Mouse (Mus musculus): ENCODE results near the gene Dstn.

Dstn gene

DNA sequence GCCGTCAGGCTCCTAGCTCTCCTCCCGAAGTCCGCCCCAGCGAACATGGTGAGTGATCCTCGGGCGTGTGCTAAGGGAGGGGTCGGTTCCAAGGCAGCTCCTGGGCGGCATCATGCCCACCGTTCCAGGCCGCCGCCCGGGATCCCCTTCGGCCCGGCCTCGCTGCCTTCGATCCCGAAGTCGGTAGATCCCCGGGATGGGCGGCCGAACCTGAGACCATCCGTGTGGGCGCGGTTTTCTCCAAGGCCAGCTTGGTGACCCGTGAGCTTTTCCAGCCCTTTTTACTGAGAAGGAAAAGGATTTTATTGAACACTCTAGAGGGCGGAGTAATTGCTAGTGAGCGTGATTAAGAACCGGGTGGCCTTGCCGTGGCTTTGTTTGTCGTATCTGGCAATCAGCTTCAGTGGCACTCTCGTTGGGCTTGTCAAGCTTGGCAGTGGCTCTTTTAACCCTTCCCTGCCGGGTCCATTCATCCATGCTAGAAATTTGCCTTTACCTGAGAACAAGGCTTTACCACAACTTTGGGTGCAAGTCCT, 548 bp downstream of the Dstn start:
- peak; percentile 47 for DNase-seq (ENCODE audit: low read depth, low spot score)

DNA sequence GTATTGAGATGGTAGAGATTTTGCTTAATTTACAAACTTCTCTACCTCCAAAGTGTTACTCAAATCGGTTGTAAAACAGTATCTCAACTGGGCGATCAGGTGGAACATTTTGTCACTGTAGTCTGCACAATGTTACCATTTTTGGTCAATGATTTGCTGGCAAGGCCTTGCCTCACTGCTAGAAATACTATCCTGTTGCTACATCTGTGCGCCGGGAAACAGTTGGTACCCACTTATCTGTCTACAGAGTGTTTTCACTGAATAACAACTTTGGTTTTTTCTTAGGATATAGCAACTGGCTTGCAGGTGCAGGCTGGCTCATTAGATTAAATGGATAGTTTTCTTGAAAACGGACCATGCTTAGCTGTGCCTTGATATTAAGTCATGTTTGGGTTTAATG, 1.1 kb downstream of the Dstn start:
- no peak for DNase-seq (ENCODE audit: low read depth, low spot score)

DNA sequence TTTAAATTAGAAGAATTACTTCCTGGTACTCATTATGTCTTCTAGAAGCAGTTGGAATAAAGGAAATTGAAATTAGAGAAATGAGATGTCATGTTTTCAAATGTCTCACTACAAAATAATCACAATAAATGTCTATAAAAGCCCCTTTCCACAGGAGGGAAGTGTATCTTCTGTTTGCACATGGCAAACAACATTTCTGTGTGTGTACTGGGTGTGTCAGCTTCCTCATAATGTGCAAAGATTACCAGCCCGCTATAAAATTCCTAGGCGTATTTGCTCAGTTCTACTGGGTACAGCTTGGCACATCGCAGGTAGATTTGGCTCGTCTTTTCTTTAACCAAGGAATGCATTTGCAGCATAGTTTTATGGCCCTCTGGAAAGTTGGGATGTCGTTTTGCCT, 2.5 kb downstream of the Dstn start:
- DNase-seq (ENCODE audit: low read depth, low spot score): no peak

DNA sequence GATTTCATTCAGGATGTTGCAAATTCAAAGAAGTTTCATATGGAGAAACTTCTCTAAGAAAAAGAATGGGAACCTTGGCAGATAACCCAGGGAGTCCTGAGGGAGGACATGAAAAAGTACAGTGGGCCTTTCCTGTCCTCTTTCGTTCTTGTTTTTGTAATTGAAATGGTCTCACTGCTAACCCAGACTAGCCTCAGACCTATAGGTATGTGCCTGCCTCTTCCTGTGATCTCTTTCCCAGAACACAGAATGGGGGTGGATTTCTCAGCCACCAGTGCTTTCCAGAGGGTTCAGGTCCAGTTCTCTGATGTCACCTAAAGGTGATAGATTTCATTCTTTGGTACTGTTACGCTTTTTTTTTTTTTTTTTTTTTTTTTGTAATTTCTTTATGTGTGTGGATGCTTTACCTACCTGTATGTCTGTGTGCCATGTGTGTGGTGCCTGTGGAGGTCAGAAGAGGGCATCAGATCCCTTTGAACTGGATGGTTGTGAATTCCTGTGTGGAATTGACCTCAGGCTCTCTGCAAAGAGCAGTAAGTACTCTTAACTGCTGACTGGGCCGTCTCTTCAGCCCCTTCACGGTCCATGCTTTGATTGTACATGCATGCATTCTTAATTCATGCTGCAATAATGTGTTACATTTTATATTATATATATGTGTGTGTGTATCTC, 3.8 kb downstream of the Dstn start:
- peak; percentile 55 for DNase-seq (ENCODE audit: low read depth, low spot score)

DNA sequence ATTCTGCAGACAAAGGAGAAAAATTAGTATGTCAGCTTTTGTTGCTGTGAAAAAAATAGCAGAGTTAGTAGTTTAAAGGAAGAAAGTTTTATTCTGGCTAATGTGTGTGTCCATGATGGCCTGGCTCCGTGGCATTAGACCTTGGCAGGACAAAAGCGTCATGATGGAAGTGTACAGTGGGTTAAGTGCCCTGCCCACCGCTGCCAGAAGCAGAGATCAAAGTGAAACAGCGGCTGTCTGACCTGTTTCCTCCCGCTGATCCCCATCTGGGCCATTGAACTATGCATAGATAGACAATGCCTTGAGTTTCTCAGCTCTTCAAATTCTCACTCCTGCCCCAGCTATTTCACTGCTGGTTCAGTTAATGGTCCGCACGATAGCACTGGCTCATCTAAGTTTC, 9.0 kb downstream of the Dstn start:
- DNase-seq (ENCODE audit: low read depth, low spot score): peak; percentile 70

DNA sequence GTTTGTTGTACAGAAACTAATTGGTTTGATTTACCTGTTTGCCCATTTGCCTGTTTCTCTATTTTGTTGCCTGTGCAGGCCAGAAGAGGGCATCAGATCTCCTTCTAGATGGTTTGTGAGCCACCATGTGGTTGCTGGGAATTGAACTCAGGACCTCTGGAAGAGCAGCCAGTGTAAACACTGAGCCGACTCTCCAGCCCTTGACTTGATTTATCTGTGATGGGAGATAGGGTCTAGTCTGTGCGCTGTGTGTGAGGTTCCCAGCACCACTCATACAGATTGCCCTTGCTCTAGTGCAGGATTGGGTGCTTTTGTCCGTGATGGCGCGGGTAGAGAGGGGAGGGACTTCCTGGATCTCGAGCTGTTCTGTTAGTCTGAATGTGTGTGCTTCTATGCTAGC, 10.7 kb downstream of the Dstn start:
- peak; percentile 53 for DNase-seq (ENCODE audit: low read depth, low spot score)

DNA sequence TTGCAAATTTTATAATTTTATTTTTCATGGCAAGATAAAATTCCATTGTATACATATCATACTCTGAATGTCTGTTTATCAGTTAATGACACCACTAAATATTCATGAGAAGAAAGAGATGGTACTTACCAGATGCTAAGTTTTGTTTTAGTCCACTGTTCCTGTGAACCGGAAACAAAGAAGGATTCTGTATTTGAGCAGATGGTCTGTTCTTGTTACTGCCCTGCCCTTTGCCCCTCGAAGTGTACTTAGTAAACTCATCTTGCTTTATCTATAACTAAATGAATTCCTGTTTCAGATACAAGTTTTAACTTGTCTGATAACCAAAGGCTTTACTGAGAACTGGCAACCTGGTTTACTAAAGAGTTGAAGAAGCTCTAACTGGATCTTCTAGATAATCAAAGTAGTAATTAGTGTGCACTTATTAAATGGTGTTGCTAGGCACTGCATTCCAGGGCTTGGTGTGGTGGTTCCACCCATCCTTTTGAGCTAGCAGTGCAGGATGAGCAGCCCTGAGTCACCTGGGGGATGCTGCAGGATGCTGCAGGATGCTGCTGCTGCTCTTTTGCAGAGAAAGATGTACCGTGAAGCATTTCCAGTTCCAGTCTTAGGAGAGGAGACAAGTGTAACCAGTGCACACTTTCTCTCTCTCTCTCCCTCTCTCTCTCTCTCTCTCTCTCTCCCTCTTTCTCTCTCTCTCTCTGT, 14.6 kb downstream of the Dstn start:
- no peak for DNase-seq (ENCODE audit: low read depth, low spot score)

DNA sequence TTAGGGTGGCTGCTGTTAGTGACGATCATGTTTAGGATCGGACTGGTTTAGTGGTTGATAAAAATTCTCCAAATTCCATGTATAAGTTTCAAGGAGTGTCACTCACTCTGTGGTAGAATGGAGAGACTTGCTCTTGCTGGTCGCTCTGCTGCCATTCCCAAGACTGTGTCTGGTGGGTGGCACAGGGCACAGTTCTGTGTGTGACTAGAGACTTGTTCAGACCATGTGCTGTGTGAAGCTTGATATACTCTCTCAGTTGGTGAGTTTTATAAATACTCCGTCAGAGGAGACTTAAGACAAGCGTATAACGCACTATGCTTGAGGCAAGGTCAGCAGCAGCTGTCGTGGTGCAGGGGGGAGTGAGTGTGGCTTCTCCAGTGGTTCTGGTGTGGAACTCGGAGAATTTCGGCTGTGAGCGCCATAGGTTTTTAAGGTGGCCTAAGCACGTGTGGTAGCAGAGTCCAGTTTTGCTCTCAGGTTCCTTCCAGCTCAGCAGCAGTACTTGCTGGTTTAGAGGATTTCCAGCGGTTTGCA, 17.3 kb downstream of the Dstn start:
- DNase-seq (ENCODE audit: low read depth, low spot score): no peak

DNA sequence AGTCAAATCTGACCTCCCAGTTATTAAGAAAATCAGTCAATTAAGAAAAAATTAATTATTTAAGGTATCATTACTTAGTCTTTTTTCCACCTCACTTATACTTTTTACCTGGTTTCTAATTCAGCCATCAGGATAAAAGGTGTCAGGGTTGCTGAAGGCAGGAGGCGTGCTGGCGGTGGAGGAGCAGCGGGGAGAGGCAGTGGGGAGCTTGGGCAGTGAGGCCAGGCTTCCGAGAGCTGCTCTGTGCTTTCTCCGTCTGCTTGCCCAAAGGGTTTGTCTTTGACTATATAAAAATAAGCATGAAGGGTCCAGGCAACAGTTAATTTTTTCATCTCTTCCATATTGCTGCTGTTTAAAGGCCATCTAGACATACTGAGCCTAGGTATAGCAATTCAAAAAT, 18.4 kb downstream of the Dstn start:
- DNase-seq (ENCODE audit: low read depth, low spot score): no peak

DNA sequence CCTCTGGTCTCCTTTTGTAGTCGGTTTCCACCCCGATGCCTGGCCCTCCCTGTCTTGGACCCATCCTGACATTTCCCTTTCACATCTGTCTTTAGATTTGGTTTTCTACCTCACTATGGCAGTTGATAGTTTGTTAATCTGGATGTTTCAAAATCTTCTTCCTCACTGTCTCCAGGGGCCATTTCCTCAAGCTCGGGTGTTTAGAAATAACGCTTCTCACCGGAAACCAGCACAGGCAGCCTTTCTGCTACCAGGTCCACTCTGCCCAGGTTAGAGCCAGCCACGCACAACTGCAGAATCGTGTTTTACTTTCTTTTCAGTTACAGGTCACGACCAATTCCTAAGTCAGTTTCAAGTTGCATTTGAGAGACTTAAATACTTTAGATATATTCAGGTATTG, 19.3 kb downstream of the Dstn start:
- no peak for DNase-seq (ENCODE audit: low read depth, low spot score)

DNA sequence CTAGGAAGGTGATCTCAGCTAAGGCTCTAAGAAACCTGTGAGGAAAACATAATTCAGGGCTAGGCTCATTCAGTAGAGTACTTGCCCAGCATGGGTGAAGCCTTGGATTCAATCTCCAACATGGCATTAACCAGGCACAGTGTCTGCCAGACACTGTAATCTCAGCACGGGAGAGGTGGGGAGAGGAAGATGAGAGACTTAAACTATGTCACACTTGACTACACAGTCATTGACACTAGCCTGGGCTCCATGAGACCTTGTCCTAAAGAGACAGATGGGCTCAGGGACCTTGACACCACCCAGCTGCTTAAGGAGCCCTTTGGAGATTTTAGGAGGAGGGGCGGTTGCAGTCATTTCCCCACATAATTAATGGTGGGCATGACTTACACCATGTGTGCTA, 22.7 kb downstream of the Dstn start:
- DNase-seq (ENCODE audit: low read depth, low spot score): no peak

DNA sequence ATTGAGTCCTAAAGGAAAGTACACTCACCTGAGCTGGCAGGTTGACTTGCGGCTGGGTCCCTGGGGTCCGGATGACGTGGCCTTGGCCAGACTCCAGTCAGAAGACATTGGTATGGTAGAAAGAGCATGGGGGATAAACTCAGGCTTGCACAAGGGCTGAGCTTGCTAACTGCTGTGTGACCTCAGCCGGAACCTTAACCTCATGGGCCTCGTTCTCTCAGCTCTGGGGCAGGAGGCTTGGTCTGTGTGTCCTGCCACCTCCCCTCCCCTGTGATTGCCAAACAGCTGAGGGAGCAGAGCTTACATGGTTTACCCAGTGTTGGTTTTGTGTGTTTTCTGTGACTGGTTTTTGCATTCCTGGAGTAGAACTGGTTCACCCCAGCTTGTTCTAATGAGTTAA, 25.3 kb downstream of the Dstn start:
- DNase-seq (ENCODE audit: low read depth, low spot score): no peak

DNA sequence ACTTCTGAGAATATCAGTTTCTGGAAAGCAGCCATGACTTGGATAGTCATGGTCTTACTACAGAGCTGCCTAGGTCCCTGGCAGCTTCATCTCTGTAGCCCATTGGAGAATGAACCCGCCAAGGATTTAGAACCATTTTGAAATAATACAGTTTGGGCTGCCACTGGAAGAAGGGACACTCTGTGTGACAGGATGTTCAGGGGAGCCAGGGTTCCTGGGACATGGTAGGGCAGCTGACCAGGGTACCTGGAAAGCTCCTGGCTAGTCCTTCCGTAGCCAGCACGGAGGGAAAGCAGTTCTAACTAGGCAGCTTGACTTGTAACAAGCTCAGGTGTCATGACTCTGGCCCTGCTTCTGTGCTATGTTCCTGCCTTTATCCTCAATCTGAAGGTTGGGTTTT, 29.7 kb downstream of the Dstn start:
- no peak for DNase-seq (ENCODE audit: low read depth, low spot score)

DNA sequence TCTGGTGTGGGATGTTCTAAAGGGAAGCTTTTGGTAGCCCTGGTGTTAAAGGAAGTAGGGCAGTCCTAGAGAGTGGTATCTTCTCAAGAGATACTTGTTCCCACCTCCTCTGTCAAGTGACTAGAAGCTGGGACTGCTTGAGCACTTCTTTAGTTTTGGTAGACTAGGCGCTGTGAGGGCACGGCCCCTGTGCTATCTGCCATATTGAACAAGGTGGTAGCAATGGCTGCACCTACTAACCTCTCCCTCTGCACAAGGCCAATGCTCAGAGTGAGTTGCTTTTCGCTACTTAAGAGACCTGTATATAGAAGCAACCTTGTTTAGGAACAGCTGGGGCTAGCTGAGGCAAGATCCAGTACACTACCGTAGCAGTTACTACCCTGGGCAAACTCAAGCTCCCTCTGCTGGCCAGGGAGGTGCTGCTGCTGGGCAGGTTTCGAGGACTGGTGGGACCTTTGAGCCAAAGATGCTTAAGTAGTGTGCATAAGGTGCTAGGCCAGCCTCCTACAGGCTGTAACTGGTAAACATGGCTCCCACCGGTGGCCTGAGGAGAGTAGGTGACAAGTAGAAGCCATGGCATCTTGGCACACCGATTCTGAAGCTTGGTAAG, 30.5 kb downstream of the Dstn start:
- peak; percentile 61 for DNase-seq (ENCODE audit: low read depth, low spot score)

DNA sequence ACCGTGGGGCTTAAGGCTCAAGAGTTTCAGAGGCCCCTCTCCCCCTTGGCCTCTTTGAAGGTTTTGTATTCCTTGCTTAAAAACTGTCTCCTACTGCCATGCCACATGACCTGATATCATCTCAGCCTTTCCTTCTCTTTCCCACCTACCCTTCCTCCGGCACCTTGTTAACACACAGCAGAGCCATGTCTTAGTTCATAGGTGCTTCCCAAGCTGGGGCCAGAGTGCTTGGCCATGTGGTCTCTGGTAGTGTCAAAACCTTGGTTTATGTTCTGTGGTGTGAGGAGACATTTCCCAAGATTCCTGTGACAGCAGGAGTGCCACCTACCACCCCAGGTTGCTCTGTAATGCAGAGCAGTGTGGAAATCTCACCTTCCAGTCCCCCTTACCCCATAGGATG, 31.3 kb downstream of the Dstn start:
- DNase-seq (ENCODE audit: low read depth, low spot score): no peak

DNA sequence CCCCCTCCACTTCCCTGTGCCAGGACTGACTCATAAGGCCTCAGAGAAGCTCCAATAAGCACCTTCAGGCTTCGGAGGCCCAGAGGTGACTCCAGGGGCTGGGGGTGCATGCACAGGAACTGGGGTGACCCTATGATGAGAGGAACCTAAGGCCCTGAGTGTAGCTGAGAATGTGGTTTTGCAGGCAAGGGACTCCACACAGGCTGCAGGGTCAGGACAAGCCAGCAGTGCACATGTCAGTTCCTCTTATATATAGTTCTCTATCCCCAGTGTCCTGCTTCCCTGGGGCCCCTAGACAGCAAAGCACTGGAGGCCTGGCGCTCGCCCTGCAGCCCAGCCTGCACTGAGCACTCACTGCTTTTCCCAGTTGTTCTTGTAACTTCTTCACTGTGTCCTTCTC, 32.9 kb downstream of the Dstn start:
- no peak for DNase-seq (ENCODE audit: low read depth, low spot score)

DNA sequence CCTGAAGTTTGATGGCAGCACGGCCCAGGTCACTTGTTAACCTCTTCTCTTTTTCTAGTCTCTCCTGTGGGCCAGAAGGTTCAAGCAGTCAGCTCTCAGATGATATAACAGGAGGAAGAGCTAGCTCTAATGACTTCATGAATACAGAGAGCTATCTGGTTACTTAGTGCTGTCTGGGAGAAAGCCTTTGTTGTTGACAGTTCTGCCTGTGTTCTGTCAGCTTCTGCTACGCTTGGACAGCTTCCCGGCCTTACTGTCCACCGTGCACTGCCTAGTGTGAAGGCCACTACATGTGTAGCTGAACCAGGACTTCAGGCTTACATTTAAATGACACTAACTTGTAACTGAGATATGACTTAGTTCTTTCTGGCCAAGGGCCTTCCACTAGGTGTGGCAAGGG, 33.3 kb downstream of the Dstn start:
- no peak for DNase-seq (ENCODE audit: low read depth, low spot score)

DNA sequence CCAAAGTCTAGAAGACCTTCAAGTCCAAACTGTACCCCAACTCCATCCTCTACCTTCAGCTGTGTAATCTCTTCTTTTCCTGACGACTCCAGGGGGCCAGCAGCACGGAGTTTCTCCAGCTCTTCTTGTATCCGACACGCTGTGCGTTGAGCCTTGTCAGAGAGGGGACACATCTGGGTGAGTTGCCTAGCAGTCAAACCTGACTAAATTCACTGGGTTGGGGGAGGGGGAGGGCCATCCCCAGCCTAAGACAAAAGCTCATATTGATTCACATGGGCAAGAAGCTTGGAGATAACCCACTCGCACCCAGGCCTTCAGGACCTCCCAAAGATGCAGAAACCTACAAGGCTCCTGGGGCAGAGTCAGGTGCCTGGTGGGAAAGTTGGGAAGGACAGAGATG, 34.1 kb downstream of the Dstn start:
- DNase-seq (ENCODE audit: low read depth, low spot score): no peak

DNA sequence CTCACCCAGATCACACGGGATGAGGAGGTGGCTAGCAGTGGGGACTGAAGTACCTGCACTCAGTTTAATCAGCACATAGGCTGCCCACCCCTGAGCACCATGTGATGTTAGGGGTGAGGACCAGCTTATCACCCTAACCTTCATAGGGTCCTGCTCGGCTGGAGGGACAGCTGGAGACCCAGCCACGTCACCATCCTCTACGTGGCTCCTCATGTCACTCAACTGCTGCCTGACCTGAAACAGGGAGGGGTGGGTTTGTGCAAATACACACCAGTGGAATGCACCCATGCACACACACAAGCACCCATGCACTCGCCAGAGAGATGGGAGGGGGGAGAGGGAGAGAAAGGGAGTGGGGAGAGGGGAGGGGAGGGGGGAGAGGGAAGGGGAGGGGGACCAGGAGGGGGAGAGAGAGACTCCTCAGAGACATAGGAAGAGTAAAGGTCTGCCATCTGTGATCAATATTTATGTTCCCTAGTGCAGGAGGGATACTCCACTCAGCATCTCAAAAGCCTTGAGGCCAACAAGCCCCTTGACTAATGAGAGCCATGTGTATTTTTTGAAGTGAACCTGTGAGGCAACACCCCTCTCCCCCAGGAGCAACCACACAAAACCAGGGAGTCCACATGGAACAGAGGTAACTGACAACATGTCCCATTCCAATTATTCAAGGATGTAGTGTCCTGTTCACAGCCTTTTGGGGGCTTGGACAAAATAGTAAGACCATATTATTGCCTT, 35.3 kb downstream of the Dstn start:
- no peak for DNase-seq (ENCODE audit: low read depth, low spot score)

DNA sequence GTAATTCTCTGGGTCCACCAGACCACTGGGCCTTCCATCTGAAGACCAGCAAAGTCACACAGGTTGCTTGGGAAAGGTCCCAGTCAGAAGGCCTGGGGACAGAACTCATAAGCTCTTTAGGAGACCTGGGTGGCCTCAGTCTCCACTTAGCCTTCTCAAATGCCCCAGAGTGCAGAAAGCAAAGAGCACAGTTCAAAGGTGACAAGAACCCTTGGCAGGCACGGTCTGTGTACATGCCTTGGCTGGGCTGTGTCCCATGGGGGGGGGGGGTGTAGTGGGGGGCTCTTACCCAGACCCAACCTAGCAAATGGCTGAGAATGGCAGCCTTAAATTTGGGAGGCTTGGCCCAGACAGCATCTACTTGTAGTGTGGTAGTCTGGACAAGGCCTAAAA, 35.9 kb downstream of the Dstn start:
- no peak for DNase-seq (ENCODE audit: low read depth, low spot score)

DNA sequence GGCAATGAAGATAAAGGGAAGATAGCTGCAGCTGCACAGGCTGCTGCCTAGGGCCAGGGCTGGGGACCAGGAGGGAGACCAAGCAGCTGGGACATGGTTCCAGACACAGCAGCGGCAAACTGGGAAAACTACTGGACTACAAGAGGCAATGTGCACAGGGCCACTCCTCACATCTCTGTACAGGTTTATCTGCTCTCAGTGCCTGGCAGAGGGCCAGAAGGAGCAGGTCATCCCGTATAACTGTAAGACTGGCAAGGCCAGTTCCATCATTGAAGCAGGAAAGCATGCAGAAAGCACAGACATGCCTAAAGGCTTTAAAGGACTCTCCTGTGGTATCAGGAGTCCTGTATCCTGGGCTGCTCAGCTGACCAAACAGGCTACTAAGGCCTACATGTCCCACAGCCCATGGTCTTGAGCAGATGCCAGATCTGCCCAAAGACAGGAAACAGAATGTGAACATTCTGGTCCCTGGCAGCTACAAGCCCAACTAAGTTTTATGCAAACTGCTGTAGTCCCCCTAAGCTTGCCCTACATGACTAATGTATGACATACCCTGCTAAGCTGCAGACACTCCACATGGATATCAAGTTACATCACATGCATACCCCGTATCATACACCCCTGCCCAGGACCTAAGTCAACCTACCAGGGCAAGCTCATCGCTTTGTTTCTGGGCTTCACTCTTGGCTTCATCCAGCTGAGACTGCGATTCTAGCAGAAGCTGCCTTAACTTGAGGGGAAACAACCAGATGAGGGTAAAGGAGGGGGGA, 36.6 kb downstream of the Dstn start:
- DNase-seq (ENCODE audit: low read depth, low spot score): no peak
